Mouse (Mus musculus) bone marrow macrophage, adult 2 months (primary cell): ENCODE measurements around the gene Lrsam1.

ENCODE experiments used
- CTCF ChIP-seq: IDR thresholded peaks from 2 replicates; pipeline ENCODE4 v1.5.1; 2012; ENCODE audit warnings: low read depth, mild to moderate bottlenecking, low read length, moderate library complexity
- POLR2A ChIP-seq: IDR thresholded peaks from 2 replicates; pipeline ENCODE4 v1.6.1; 2012; ENCODE audit warnings: mild to moderate bottlenecking, low read depth, low read length, borderline replicate concordance

GRCm38 (mm10) chr2:32895606-32896106 lies 65.8 kb downstream of the Lrsam1 start:
- TF ChIP-seq POLR2A, result no peak
- no peak for TF ChIP-seq CTCF
